Comparison of ENCODE assay signal across 9 mouse cellular contexts in the genomic region with DNA sequence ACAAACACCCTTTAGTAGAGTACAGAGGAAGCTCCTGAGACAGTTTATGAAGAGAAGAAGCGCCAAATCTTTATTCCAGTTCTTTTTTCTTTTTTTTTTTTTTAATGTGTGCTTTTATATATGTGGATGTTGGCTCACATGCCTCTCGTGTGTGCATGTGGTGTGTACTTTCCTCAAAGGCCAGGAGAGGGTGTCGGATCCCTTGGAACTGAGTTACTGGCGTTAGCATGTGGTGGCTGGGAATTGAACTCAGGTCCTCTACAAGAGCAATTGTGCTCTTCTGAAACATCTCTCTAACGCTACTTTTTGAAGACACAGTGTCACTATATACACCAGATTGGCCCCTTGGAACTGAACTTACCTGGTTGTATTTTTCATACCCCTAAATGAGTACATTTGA. TPM values are rescaled to one million over a fixed set of nuclear protein-coding genes. Genes with fewer than 3 reads are reported as not detected.
A peak's percentile ranks its signal among the peaks of the same experiment; 100 is the strongest.
DNase-seq lines count a peak whose midpoint lies in the region; ATAC-seq lines count a peak whose summit lies in the region.
"Had no signal": no experiment of that assay in that cellular context is flagged by ENCODE, and none has a peak within 500 bp of the region (broad histone marks: within the 10 kb centered on the region; RNA-seq: fewer than 3 reads in every experiment).

No protein-coding gene starts in this region.

- peak overlapping the region; percentile 60 for H3K4me2 ChIP-seq in lung, embryonic 15.5 days
- peak overlapping the region; percentile 55 for H3K4me2 ChIP-seq in embryonic facial prominence, embryonic 15.5 days (replicated peaks)
- peak overlapping the region; percentile 86 for H3K4me2 ChIP-seq in limb, embryonic 12.5 days
- peak overlapping the region; percentile 74 for H3K4me2 ChIP-seq in stomach, embryonic 14.5 days (replicated peaks; ENCODE audit: low read depth, low read length)

- H3K27me3 ChIP-seq in lung, embryonic 15.5 days = no peaks in the 10 kb centered on the region
- no peaks in the 10 kb centered on the region for H3K27me3 ChIP-seq in embryonic facial prominence, embryonic 15.5 days
- no peaks in the 10 kb centered on the region for H3K27me3 ChIP-seq in limb, embryonic 12.5 days
- no peaks in the 10 kb centered on the region for H3K27me3 ChIP-seq in stomach, embryonic 14.5 days (ENCODE audit: control insufficient read depth, insufficient read depth, low read length)

- no peaks in the 10 kb centered on the region for H3K9me3 ChIP-seq in lung, embryonic 15.5 days
- H3K9me3 ChIP-seq in embryonic facial prominence, embryonic 15.5 days (replicated peaks) = no peaks in the 10 kb centered on the region
- no peaks in the 10 kb centered on the region for H3K9me3 ChIP-seq in limb, embryonic 12.5 days
- H3K9me3 ChIP-seq in stomach, embryonic 14.5 days (ENCODE audit: control insufficient read depth, low read depth, low read length) = no peaks in the 10 kb centered on the region

- no peak for DNase-seq in lung, postnatal 14 days
- DNase-seq in left cerebral cortex, adult 9 months (ENCODE audit: low spot score in 2 of 2) = no peak
- DNase-seq in frontal cortex, adult 2 months (ENCODE audit: extremely low spot score in 1 of 2, low spot score in 1 of 2) = no peak
- no peak for DNase-seq in natural killer cell, adult 2 months (ENCODE audit: low spot score in 2 of 2)
- DNase-seq: kidney, postnatal 10 days had no signal

- H3K9ac ChIP-seq in lung, embryonic 15.5 days = no peak overlapping the region
- no peak overlapping the region for H3K9ac ChIP-seq in embryonic facial prominence, embryonic 15.5 days
- H3K9ac ChIP-seq in limb, embryonic 12.5 days (replicated peaks) = no peak overlapping the region
- no peak overlapping the region; the same call in 1 of the 2 replicates for H3K9ac ChIP-seq in stomach, embryonic 14.5 days (replicated peaks; ENCODE audit: low read depth, low read length)

- peak overlapping the region; percentile 63 for H3K4me3 ChIP-seq in lung, embryonic 15.5 days
- peak overlapping the region; percentile 97 for H3K4me3 ChIP-seq in embryonic facial prominence, embryonic 15.5 days (replicated peaks)
- H3K4me3 ChIP-seq in limb, embryonic 12.5 days (replicated peaks) = peak overlapping the region; percentile 99
- peak overlapping the region; percentile 99 for H3K4me3 ChIP-seq in stomach, embryonic 14.5 days (ENCODE audit: low read depth, low read length)

- H3K27ac ChIP-seq in lung, embryonic 15.5 days = no peak overlapping the region
- no peak overlapping the region for H3K27ac ChIP-seq in embryonic facial prominence, embryonic 15.5 days (replicated peaks)
- H3K27ac ChIP-seq in limb, embryonic 12.5 days = no peak overlapping the region
- H3K27ac ChIP-seq in stomach, embryonic 14.5 days (ENCODE audit: low read length) = no peak overlapping the region

- no peak for ATAC-seq in lung, embryonic 15.5 days (ENCODE audit: borderline replicate concordance, extremely low read depth, low FRiP score, low TSS enrichment)
- ATAC-seq in embryonic facial prominence, embryonic 15.5 days (ENCODE audit: insufficient number of reproducible peaks, low FRiP score, low TSS enrichment, low read depth) = no peak
- no peak for ATAC-seq in limb, embryonic 12.5 days (ENCODE audit: insufficient number of reproducible peaks, insufficient read depth, low FRiP score, low TSS enrichment, low read depth)
- no peak for ATAC-seq in stomach, embryonic 14.5 days (ENCODE audit: insufficient number of reproducible peaks, insufficient read depth, low FRiP score, low read depth)

- H3K36me3 ChIP-seq in lung, embryonic 15.5 days = peaks cover 50% of the 10 kb centered on the region
- peaks cover 46% of the 10 kb centered on the region for H3K36me3 ChIP-seq in embryonic facial prominence, embryonic 15.5 days
- H3K36me3 ChIP-seq in limb, embryonic 12.5 days = peaks cover 55% of the 10 kb centered on the region
- peaks cover 45% of the 10 kb centered on the region for H3K36me3 ChIP-seq in stomach, embryonic 14.5 days (ENCODE audit: control insufficient read depth, insufficient read depth, low read length)

- WGBS in lung, embryonic 15.5 days = 60% methylated on average over 5 of the region's 5 CpGs
- 71% methylated on average over 5 of the region's 5 CpGs for WGBS in embryonic facial prominence, embryonic 15.5 days
- 75% methylated on average over 5 of the region's 5 CpGs for WGBS in limb, embryonic 12.5 days
- WGBS in stomach, embryonic 14.5 days = 82% methylated on average over 5 of the region's 5 CpGs

- H3K4me1 ChIP-seq in lung, embryonic 15.5 days = peaks cover 10% of the 10 kb centered on the region
- H3K4me1 ChIP-seq in embryonic facial prominence, embryonic 15.5 days = peaks cover 14% of the 10 kb centered on the region
- H3K4me1 ChIP-seq in limb, embryonic 12.5 days (replicated peaks) = peaks cover 13% of the 10 kb centered on the region
- 0 out of 2 replicates have a peak, but pooled peaks cover 7% of the 10 kb centered on the region for H3K4me1 ChIP-seq in stomach, embryonic 14.5 days (ENCODE audit: control insufficient read depth, insufficient read depth, low read length)

RNA-seq across cellular contexts. Expression of gene Cdc25a, which starts 2.3 kb away (rescaled TPM):
- 27.2 and 30.4 TPM in 2 replicates for polyA plus RNA-seq in lung, embryonic 15.5 days (2015; fragmentation: Nextera tagmentation; extraction: Ambion mirVana)
- 26.2 and 26.8 TPM in 2 replicates for polyA plus RNA-seq in embryonic facial prominence, embryonic 15.5 days (2015; fragmentation: Nextera tagmentation; extraction: Ambion mirVana)
- 49.5 and 55.5 TPM in 2 replicates for polyA plus RNA-seq in limb, embryonic 12.5 days (2016; fragmentation: Nextera tagmentation; extraction: Ambion mirVana)
- polyA plus RNA-seq in stomach, embryonic 14.5 days (2014; fragmentation: Nextera tagmentation; extraction: Ambion mirVana) = 25.2 and 29.8 TPM in 2 replicates
- 3.4 and 4.3 TPM in 2 replicates for polyA plus RNA-seq in frontal cortex, adult 2 months (2012; rRNA removed)

RNA-seq across cellular contexts. Expression of gene Camp, which starts 28.2 kb away (rescaled TPM):
- 1.0 and 1.2 TPM in 2 replicates for polyA plus RNA-seq in lung, embryonic 15.5 days (2015; fragmentation: Nextera tagmentation; extraction: Ambion mirVana)
- polyA plus RNA-seq in embryonic facial prominence, embryonic 15.5 days (2015; fragmentation: Nextera tagmentation; extraction: Ambion mirVana) = 2.2 and 2.4 TPM in 2 replicates
- polyA plus RNA-seq in limb, embryonic 12.5 days (2016; fragmentation: Nextera tagmentation; extraction: Ambion mirVana) = 0.49 and 0.76 TPM in 2 replicates
- 7.5 and 7.8 TPM in 2 replicates for polyA plus RNA-seq in stomach, embryonic 14.5 days (2014; fragmentation: Nextera tagmentation; extraction: Ambion mirVana)
- polyA plus RNA-seq in frontal cortex, adult 2 months (2012; rRNA removed) = 0.22 and 0.61 TPM in 2 replicates

RNA-seq across cellular contexts. Expression of gene Nme6, which starts 45.1 kb away (rescaled TPM):
- polyA plus RNA-seq in lung, embryonic 15.5 days (2015; fragmentation: Nextera tagmentation; extraction: Ambion mirVana) = 52.9 and 58.0 TPM in 2 replicates
- polyA plus RNA-seq in embryonic facial prominence, embryonic 15.5 days (2015; fragmentation: Nextera tagmentation; extraction: Ambion mirVana) = 56.8 and 60.8 TPM in 2 replicates
- 77.0 and 80.5 TPM in 2 replicates for polyA plus RNA-seq in limb, embryonic 12.5 days (2016; fragmentation: Nextera tagmentation; extraction: Ambion mirVana)
- polyA plus RNA-seq in stomach, embryonic 14.5 days (2014; fragmentation: Nextera tagmentation; extraction: Ambion mirVana) = 59.9 and 74.0 TPM in 2 replicates
- 15.3 and 16.1 TPM in 2 replicates for polyA plus RNA-seq in frontal cortex, adult 2 months (2012; rRNA removed)

RNA-seq across cellular contexts. Expression of gene Map4, which starts 53.6 kb away (rescaled TPM):
- 46.7 and 49.9 TPM in 2 replicates for polyA plus RNA-seq in lung, embryonic 15.5 days (2015; fragmentation: Nextera tagmentation; extraction: Ambion mirVana)
- polyA plus RNA-seq in embryonic facial prominence, embryonic 15.5 days (2015; fragmentation: Nextera tagmentation; extraction: Ambion mirVana) = 80.1 and 82.4 TPM in 2 replicates
- 45.1 and 50.2 TPM in 2 replicates for polyA plus RNA-seq in limb, embryonic 12.5 days (2016; fragmentation: Nextera tagmentation; extraction: Ambion mirVana)
- polyA plus RNA-seq in stomach, embryonic 14.5 days (2014; fragmentation: Nextera tagmentation; extraction: Ambion mirVana) = 62.0 and 65.2 TPM in 2 replicates
- polyA plus RNA-seq in frontal cortex, adult 2 months (2012; rRNA removed) = 313 and 321 TPM in 2 replicates
